Mouse (Mus musculus) lung, adult 2 months (tissue): ENCODE results near the gene P4hb. TPM values are rescaled to one million over a fixed set of nuclear protein-coding genes. Genes with fewer than 3 reads are reported as not detected.
"Not testable (repeated sequence)": the region's sequence is repeated elsewhere in the genome, so short reads cannot be mapped to it uniquely, and the experiment has no call there.

Experiments
- DNase-seq: peaks from one replicate; pipeline ENCODE4 v3.0.0; 2022
- H3K4me1 ChIP-seq: fragments of 200-500 bp; 2 replicates; pipeline ENCODE4 v1.6.1; 2011; ENCODE audit warnings: low read length; ENCODE audit not compliant: control insufficient read depth, insufficient read depth
- H3K4me3 ChIP-seq: fragments of 200-500 bp; replicated peaks from 2 replicates; pipeline ENCODE3; 2011; ENCODE audit warnings: low read depth, mild to moderate bottlenecking, control low read depth, low read length; ENCODE audit errors: extremely low read depth
- CTCF ChIP-seq: fragments of 200-500 bp; IDR thresholded peaks from 2 replicates; pipeline ENCODE4 v1.5.1; 2011; ENCODE audit warnings: mild to moderate bottlenecking, low read length, control low read depth; ENCODE audit not compliant: insufficient read depth
- POLR2A ChIP-seq: fragments of 200-500 bp; IDR thresholded peaks from 2 replicates; pipeline ENCODE4 v1.6.1; 2011; ENCODE audit warnings: low read depth, mild to moderate bottlenecking, control low read depth, low read length, borderline replicate concordance; ENCODE audit errors: extremely low read depth
- WGBS: fragments of 180-500 bp; shearing (Covaris S2); methylation state at CpG from one replicate; pipeline ENCODE4 v1.1.7; 2018; 5-methylcytosine and 5-hydroxymethylcytosine counted together
- polyA plus RNA-seq: library from polyadenylated mRNA; depleted of rRNA; stranded (reverse); fragments of >200 nt; gene quantifications from 2 replicates; pipeline ENCODE4 v1.2.3, GENCODE M21; 2012

P4hb gene
- polyA plus RNA-seq, 1 experiment, result 254 TPM

- H3K4me3 ChIP-seq, result no peak overlapping the region
- TF ChIP-seq POLR2A (no peak), CTCF (no peak)
- WGBS, result 90% methylated on average over 13 of the region's 13 CpGs
- H3K4me1 ChIP-seq, result no peaks in the 10 kb centered on the region
- DNase-seq, result no peak
Measured at GRCm38 (mm10) chr11:120560952-120561728, 11.9 kb downstream of the P4hb start.

- 91% methylated on average over 6 of the region's 6 CpGs for WGBS
- not testable (repeated sequence) for H3K4me3 ChIP-seq, H3K4me1 ChIP-seq, DNase-seq
Measured at GRCm38 (mm10) chr11:120558843-120559242, 14.2 kb downstream of the P4hb start.

GRCm38 (mm10) chr11:120555260-120555659 lies 17.8 kb downstream of the P4hb start:
- Histone ChIP-seq H3K4me1 (no peaks in the 10 kb centered on the region; the same call in 1 of the 2 replicates), H3K4me3 (no peak overlapping the region)
- DNase-seq, result no peak
- WGBS, result 58% methylated on average over 2 of the region's 2 CpGs
- TF ChIP-seq CTCF (no peak), POLR2A (no peak)

DNA sequence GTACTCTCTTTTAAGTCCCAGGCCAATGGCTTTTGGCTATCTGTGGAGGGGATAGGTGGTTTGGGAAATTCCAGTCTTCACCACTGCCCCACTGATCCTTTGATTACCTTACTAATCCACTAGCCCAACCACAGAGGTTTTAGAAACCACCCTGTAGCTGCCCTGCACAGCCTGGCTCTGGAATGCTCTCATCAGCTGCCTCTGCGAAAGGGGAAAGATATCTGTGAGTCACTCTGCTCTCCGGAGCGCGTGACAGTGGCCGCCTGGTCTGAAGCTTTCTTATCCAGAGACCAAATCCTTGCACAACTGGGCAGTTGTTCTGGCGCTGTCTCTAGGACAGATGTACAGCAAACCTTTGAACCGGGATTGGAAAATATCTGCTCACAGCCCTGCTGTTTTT lies 18.2 kb downstream of the P4hb start:
- no peak for DNase-seq
- no peak for TF ChIP-seq CTCF
- TF ChIP-seq POLR2A, result no peak
- Histone ChIP-seq H3K4me3 (no peak overlapping the region), H3K4me1 (peaks cover 4% of the 10 kb centered on the region)
- 65% methylated on average over 7 of the region's 7 CpGs for WGBS

DNA sequence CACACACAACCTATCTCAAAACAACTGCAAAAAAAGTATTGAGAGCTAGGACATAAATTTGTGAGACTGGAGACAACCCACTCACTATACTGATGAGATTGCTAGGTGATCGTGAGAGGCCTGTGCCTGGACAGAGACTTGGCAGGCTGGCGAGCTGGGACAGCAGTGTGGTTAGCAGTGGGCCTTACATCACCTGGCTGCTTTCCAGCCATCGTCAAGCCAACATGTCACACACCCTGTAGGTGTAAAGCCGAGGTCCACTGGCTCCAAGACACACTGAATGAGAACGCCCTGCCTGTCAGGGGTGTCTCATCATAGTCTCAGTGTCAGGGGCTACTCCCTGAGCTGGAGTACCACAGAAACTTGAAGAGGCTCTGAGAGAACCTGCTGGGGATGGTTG lies 20.3 kb downstream of the P4hb start:
- H3K4me3 ChIP-seq, result no peak overlapping the region
- DNase-seq, result no peak
- peaks cover 12% of the 10 kb centered on the region for H3K4me1 ChIP-seq
- TF ChIP-seq CTCF, result no peak
- no peak for TF ChIP-seq POLR2A
- 56% methylated on average over 5 of the region's 5 CpGs for WGBS

DNA sequence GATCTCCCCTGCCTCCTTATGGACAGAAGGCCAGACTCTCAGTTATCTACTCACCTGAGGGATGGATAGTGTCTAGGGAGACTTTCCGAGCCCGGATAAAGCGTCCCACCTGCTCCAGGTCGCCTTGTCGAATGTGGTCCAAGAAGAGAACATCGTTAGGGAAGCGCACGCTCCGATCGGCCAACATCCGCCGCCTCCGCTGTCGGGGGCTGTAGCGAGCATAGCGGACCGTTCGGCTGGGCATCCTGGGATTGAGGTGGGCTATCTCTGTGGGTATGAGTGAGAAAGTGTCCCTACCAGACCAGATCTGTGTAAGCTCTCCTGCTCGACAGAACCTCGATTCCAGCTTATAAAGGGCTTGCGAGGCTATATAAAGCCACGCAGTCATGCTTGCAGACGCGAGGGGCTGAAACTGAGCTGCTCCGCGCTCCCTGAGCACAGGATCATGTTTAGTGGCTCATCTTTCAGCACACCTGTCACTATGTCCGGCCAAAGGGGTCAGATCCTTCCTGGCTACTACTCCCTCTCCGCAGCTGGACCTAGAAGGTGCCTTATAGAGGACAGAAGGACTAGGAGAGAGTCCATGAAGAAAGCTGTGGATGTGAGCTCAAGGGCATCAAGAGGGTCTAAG lies 22.1 kb downstream of the P4hb start, which contains the start of gene Ppp1r27:
TSS of gene Ppp1r27 (minus strand) at position 323 of the 631 bp plus-strand sequence.
- WGBS, result 93% methylated on average over 28 of the region's 28 CpGs
- Histone ChIP-seq H3K4me1 (peaks cover 17% of the 10 kb centered on the region), H3K4me3 (peak within 1 kb of the TSS; percentile 77)
- no peak for DNase-seq
- TF ChIP-seq CTCF (no peak), POLR2A (no peak)

- no peak for DNase-seq
- peak overlapping the region; percentile 77 for H3K4me3 ChIP-seq
- H3K4me1 ChIP-seq, result peaks cover 17% of the 10 kb centered on the region
- 60% methylated on average over 11 of the region's 11 CpGs for WGBS
- TF ChIP-seq POLR2A, result no peak
- no peak for TF ChIP-seq CTCF
Measured at GRCm38 (mm10) chr11:120549986-120550809, 22.9 kb downstream of the P4hb start.

DNA sequence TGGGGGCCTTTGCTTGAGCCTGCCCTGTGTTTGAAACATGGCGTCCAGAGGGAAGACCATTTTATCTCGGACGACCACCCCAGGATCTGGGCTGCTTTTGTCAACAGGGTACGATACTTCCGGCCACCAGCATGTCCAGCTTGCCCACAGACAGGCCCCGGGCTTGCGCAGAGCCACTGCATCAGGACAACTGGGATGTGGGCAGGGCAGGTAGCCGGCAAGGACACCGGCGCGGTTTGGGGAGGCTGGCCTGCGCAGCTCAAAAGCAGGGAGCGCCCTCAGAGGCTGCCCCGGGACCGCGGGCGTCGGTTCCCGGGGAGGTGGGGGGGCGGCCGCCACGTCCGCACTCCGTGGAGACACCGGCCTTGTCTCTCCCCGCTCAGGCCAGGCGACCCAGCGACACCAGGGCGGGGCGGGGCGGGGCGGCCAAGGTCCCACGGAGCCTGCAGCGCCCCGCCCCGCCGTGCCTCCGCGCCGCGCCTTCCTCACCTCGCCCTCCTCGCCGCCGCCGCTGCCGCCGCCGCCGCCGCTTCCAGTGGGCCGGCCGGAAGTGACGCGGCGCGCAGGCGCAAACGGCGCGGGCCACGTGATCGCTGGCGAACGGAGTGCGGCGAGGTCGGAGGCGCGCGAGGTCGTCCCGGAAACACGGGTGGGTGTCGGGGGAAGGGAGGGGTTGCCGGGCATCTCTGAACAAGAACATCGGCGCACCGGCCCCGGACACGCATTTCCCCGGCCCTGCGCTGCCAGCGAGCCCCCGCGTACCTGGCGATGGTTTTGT lies 23.7 kb downstream of the P4hb start, which contains the start of gene Mcrip1:
TSS of gene Mcrip1 (minus strand) at position 560 of the 778 bp plus-strand sequence.
- TF ChIP-seq POLR2A (peak; percentile 72; the same call in 1 of the 2 replicates), CTCF (no peak)
- peak; percentile 92 for DNase-seq
- H3K4me1 ChIP-seq, result peaks cover 17% of the 10 kb centered on the region
- H3K4me3 ChIP-seq, result peak within 1 kb of the TSS; percentile 90
- under 1% methylated on average over 75 of the region's 87 CpGs for WGBS

- H3K4me3 ChIP-seq, result peak overlapping the region; percentile 90
- H3K4me1 ChIP-seq, result peaks cover 17% of the 10 kb centered on the region
- no peak for TF ChIP-seq CTCF
- no peak for TF ChIP-seq POLR2A
- 4% methylated on average over 7 of the region's 7 CpGs for WGBS
- no peak for DNase-seq
Measured at GRCm38 (mm10) chr11:120548786-120549167, 24.3 kb downstream of the P4hb start.
